Mouse (Mus musculus): ENCODE measurements around the gene Cep78. TPM values are rescaled to one million over a fixed set of nuclear protein-coding genes. Genes with fewer than 3 reads are reported as not detected.

Gene Cep78
- total and polyA plus RNA-seq, 3 experiments = 1.6 to 3.8 (median 3.6) TPM

DNA sequence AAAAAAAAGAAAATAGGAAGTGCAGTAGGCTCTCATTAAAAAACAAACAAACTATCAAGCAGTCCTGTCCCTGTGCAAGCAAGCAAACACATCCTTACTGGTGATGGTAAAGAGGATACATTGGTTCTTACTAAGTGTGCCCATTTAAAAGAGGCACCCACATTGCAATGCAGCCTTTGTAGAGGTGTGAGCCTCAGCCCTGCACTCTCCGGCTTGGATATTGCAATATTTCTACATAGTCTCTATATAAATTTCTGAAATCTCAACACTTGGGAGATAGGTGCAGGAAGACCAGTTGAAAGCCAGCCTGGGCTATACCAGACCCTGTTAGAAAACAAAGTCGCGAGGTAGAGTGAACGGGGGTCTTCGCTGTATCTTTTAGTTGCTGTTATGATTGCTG lies 41.5 kb upstream of the Cep78 start:
- no peak for TF ChIP-seq CTCF (IDR thresholded peaks at IDR 0.05)
- no peak for TF ChIP-seq POLR2A (IDR thresholded peaks at IDR 0.05; ENCODE audit: insufficient read depth, low read depth, low read length)
- TF ChIP-seq EP300 (IDR thresholded peaks at IDR 0.05; ENCODE audit: insufficient read depth, low read depth, low read length) = no peak
- H3K27ac ChIP-seq = no peak overlapping the region
- H3K27me3 ChIP-seq (ENCODE audit: control insufficient read depth, insufficient read depth, low read length) = no peaks in the 10 kb centered on the region
- no peaks in the 10 kb centered on the region for H3K79me2 ChIP-seq (replicated peaks; ENCODE audit: control insufficient read depth, insufficient read depth, low read length)
- intact Hi-C loops (cut with DNase I) = loop anchor here (5.0 kb wide), 1 partner anchor 36 kb away; no protein-coding TSS in a partner anchor
- DNase-seq = no peak
- peaks cover 3% of the 10 kb centered on the region for H3K4me1 ChIP-seq (ENCODE audit: control insufficient read depth, insufficient read depth, low read length)
- H3K9ac ChIP-seq (ENCODE audit: low read depth, low read length) = no peak overlapping the region
- no peak overlapping the region for H3K4me3 ChIP-seq
- no peaks in the 10 kb centered on the region; the same call in 1 of the 2 replicates for H3K36me3 ChIP-seq (ENCODE audit: control insufficient read depth, insufficient read depth, low read length)
- WGBS = 95% methylated on average over 5 of the region's 5 CpGs

DNA sequence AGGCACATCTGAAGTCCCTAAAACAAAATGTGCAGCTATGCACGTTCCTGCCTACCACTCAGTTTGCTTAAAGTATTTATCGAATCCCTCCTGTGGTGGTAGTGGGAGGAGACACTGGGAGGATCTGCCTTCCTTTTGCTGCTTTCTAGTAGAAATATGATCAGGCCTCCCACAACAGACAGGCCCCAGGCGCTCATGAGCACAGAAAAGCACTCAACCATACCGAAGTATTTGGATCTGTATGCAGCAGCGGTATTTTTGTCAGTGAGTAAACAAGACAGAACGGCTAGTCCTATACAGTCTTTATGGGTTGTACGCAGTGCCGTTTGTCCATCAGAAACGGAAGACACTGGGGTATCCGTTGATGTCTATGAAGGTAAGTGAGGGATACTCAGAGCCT lies 37.4 kb upstream of the Cep78 start:
- H3K4me3 ChIP-seq = no peak overlapping the region
- intact Hi-C loops (cut with DNase I) = no loop called here

GRCm38 (mm10) chr19:16016171-16016570 lies 31.4 kb upstream of the Cep78 start:
- Histone ChIP-seq H3K79me2 (replicated peaks; ENCODE audit: control insufficient read depth, insufficient read depth, low read length) (no peaks in the 10 kb centered on the region), H3K4me1 (ENCODE audit: control insufficient read depth, insufficient read depth, low read length) (peaks cover 1% of the 10 kb centered on the region; the same call in 1 of the 2 replicates), H3K36me3 (ENCODE audit: control insufficient read depth, insufficient read depth, low read length) (no peaks in the 10 kb centered on the region), H3K27me3 (ENCODE audit: control insufficient read depth, insufficient read depth, low read length) (no peaks in the 10 kb centered on the region), H3K9ac (ENCODE audit: low read depth, low read length) (no peak overlapping the region), H3K4me3 (no peak overlapping the region), H3K27ac (peak overlapping the region; percentile 35)
- intact Hi-C loops (cut with DNase I) = no loop called here
- TF ChIP-seq CTCF (IDR thresholded peaks at IDR 0.05) = no peak
- TF ChIP-seq EP300 (IDR thresholded peaks at IDR 0.05; ENCODE audit: insufficient read depth, low read depth, low read length) = no peak
- no peak for TF ChIP-seq POLR2A (IDR thresholded peaks at IDR 0.05; ENCODE audit: insufficient read depth, low read depth, low read length)
- 40% methylated on average over 1 of the region's 1 CpGs for WGBS
- DNase-seq = peak in 1 of 2 experiments; percentile 9

More for the DNA sequence above, 37.4 kb upstream of the Cep78 start:
- no peak overlapping the region for H3K27ac ChIP-seq
- WGBS = 78% methylated on average over 10 of the region's 10 CpGs
- no peaks in the 10 kb centered on the region for H3K4me1 ChIP-seq (ENCODE audit: control insufficient read depth, insufficient read depth, low read length)
- H3K9ac ChIP-seq (ENCODE audit: low read depth, low read length) = no peak overlapping the region
- DNase-seq = no peak
- TF ChIP-seq CTCF (IDR thresholded peaks at IDR 0.05) = no peak
- no peak for TF ChIP-seq EP300 (IDR thresholded peaks at IDR 0.05; ENCODE audit: insufficient read depth, low read depth, low read length)
- no peak for TF ChIP-seq POLR2A (IDR thresholded peaks at IDR 0.05; ENCODE audit: insufficient read depth, low read depth, low read length)
- H3K36me3 ChIP-seq (ENCODE audit: control insufficient read depth, insufficient read depth, low read length) = no peaks in the 10 kb centered on the region
- H3K79me2 ChIP-seq (replicated peaks; ENCODE audit: control insufficient read depth, insufficient read depth, low read length) = no peaks in the 10 kb centered on the region
- no peaks in the 10 kb centered on the region for H3K27me3 ChIP-seq (ENCODE audit: control insufficient read depth, insufficient read depth, low read length)

- TF ChIP-seq EP300 (IDR thresholded peaks at IDR 0.05; ENCODE audit: insufficient read depth, low read depth, low read length) (no peak), POLR2A (IDR thresholded peaks at IDR 0.05; ENCODE audit: insufficient read depth, low read depth, low read length) (no peak), CTCF (IDR thresholded peaks at IDR 0.05) (no peak)
- H3K4me1 ChIP-seq (ENCODE audit: control insufficient read depth, insufficient read depth, low read length) = peaks cover 1% of the 10 kb centered on the region; the same call in 1 of the 2 replicates
- no peaks in the 10 kb centered on the region for H3K79me2 ChIP-seq (replicated peaks; ENCODE audit: control insufficient read depth, insufficient read depth, low read length)
- peak in 1 of 2 experiments; percentile 45 for DNase-seq
- H3K4me3 ChIP-seq = no peak overlapping the region
- H3K27me3 ChIP-seq (ENCODE audit: control insufficient read depth, insufficient read depth, low read length) = no peaks in the 10 kb centered on the region
- H3K36me3 ChIP-seq (ENCODE audit: control insufficient read depth, insufficient read depth, low read length) = no peaks in the 10 kb centered on the region
- WGBS = 55% methylated on average over 10 of the region's 10 CpGs
- H3K9ac ChIP-seq (ENCODE audit: low read depth, low read length) = no peak overlapping the region
- H3K27ac ChIP-seq = peak overlapping the region; percentile 35; the same call in 1 of the 2 replicates
- intact Hi-C loops (cut with DNase I) = no loop called here
These were observed 30.6 kb upstream of the Cep78 start for GRCm38 (mm10) chr19:16015191-16015968.

DNA sequence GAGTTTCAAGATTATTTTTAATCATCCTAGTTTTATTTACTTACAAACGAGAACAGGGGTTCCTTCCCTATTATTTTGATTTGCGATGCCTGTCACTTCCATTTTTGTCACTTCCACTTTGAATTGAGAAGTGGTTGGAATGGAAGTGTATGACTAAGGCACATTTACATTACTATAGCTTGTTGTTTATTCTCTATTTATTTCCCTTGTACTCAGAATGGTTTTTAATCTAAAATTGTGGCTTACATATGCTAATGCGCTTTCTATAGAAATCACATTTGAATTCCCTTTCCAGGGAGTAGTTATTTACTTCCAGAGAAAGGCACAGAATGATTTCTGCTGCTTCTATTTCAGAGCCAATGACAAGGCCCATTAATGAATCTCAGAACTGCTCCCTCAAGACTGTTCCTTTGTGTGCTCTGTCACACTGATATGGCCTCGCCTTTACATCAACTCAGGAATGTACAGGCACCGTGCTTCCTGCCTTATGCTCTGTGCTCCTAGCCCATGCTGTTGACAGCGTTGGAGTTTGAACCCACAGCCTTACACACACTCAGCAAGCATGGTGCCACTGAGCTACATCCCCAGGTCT lies 25.1 kb upstream of the Cep78 start:
- no peaks in the 10 kb centered on the region for H3K36me3 ChIP-seq (ENCODE audit: control insufficient read depth, insufficient read depth, low read length)
- no peak for DNase-seq
- H3K9ac ChIP-seq (ENCODE audit: low read depth, low read length) = no peak overlapping the region
- no peaks in the 10 kb centered on the region; the same call in 1 of the 2 replicates for H3K4me1 ChIP-seq (ENCODE audit: control insufficient read depth, insufficient read depth, low read length)
- WGBS = 66% methylated on average over 6 of the region's 6 CpGs
- no peaks in the 10 kb centered on the region for H3K27me3 ChIP-seq (ENCODE audit: control insufficient read depth, insufficient read depth, low read length)
- H3K79me2 ChIP-seq (replicated peaks; ENCODE audit: control insufficient read depth, insufficient read depth, low read length) = no peaks in the 10 kb centered on the region
- TF ChIP-seq POLR2A (IDR thresholded peaks at IDR 0.05; ENCODE audit: insufficient read depth, low read depth, low read length) (no peak), CTCF (IDR thresholded peaks at IDR 0.05) (no peak), EP300 (IDR thresholded peaks at IDR 0.05; ENCODE audit: insufficient read depth, low read depth, low read length) (no peak)
- no peak overlapping the region for H3K27ac ChIP-seq
- intact Hi-C loops (cut with DNase I) = no loop called here
- H3K4me3 ChIP-seq = no peak overlapping the region

DNA sequence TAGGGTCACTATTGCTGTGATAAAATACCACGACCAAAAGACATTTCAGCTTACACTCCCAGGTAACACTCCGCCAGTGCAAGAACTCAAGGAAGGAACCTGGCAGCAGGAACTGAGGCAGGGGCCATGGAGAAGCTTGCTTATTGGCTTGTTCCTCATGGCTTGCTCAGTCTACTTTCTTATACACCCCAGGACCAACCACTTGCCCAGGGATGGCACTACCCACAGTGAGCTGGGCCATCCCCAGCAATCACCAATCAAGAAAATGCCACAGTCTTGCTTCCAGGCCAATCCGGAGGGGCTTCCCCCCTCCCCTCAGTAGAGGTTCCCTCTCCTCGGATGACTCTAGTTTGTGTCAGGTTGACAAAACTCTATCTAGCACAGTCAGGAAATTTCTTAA lies 24.3 kb upstream of the Cep78 start:
- H3K79me2 ChIP-seq (replicated peaks; ENCODE audit: control insufficient read depth, insufficient read depth, low read length) = no peaks in the 10 kb centered on the region
- DNase-seq = no peak
- intact Hi-C loops (cut with DNase I) = no loop called here
- TF ChIP-seq EP300 (IDR thresholded peaks at IDR 0.05; ENCODE audit: insufficient read depth, low read depth, low read length) (no peak), CTCF (IDR thresholded peaks at IDR 0.05) (no peak), POLR2A (IDR thresholded peaks at IDR 0.05; ENCODE audit: insufficient read depth, low read depth, low read length) (no peak)
- H3K27me3 ChIP-seq (ENCODE audit: control insufficient read depth, insufficient read depth, low read length) = no peaks in the 10 kb centered on the region
- H3K4me1 ChIP-seq (ENCODE audit: control insufficient read depth, insufficient read depth, low read length) = no peaks in the 10 kb centered on the region; the same call in 1 of the 2 replicates
- no peak overlapping the region for H3K27ac ChIP-seq
- WGBS = 78% methylated on average over 4 of the region's 4 CpGs
- H3K9ac ChIP-seq (ENCODE audit: low read depth, low read length) = no peak overlapping the region
- H3K36me3 ChIP-seq (ENCODE audit: control insufficient read depth, insufficient read depth, low read length) = no peaks in the 10 kb centered on the region
- H3K4me3 ChIP-seq = no peak overlapping the region

All from heart, adult 2 months (tissue).